Mouse (Mus musculus) ES-Bruce4 (cell line): ENCODE data around the gene Adm2.

ENCODE experiments used
- CTCF ChIP-seq: IDR thresholded peaks from one replicate; pipeline ENCODE4 v1.8.1; 2011; ENCODE audit warnings: low read depth, low read length
- EP300 ChIP-seq: IDR thresholded peaks from 2 replicates; pipeline ENCODE4 v1.6.1; 2011; ENCODE audit warnings: low read depth, low read length; ENCODE audit not compliant: insufficient read depth
- POLR2A ChIP-seq: IDR thresholded peaks from one replicate; pipeline ENCODE4 v1.8.1; 2011; ENCODE audit warnings: low read length; ENCODE audit not compliant: insufficient read depth

- no peak for TF ChIP-seq CTCF
- TF ChIP-seq POLR2A = no peak
- TF ChIP-seq EP300 = no peak
Observed at GRCm38 (mm10) chr15:89352795-89353194, 30.3 kb downstream of the Adm2 start.
